Mouse (Mus musculus) MN1 (cell line): ENCODE data around the gene Tesmin.

Experiments used
- DNase-seq: peaks from one replicate; pipeline ENCODE4 v3.0.0-alpha.2; 2016; ENCODE audit warnings: low spot score

The Tesmin gene

GRCm38 (mm10) chr19:3447348-3447747 lies 58.7 kb downstream of the Tesmin start:
- DNase-seq: no peak

GRCm38 (mm10) chr19:3449248-3449647 lies 60.6 kb downstream of the Tesmin start:
- no peak for DNase-seq

- no peak for DNase-seq
These were observed 62.1 kb downstream of the Tesmin start for GRCm38 (mm10) chr19:3450714-3451113.

GRCm38 (mm10) chr19:3451170-3451569 lies 62.5 kb downstream of the Tesmin start:
- DNase-seq: peak; percentile 80

- DNase-seq: no peak
These were observed 63.0 kb downstream of the Tesmin start for GRCm38 (mm10) chr19:3451649-3452048.
